Mouse (Mus musculus): ENCODE measurements around the gene Slc26a10. TPM values are rescaled to one million over a fixed set of nuclear protein-coding genes. Genes with fewer than 3 reads are reported as not detected.

Gene Slc26a10
- polyA plus RNA-seq, 1 experiment, result 1.1 TPM

DNA sequence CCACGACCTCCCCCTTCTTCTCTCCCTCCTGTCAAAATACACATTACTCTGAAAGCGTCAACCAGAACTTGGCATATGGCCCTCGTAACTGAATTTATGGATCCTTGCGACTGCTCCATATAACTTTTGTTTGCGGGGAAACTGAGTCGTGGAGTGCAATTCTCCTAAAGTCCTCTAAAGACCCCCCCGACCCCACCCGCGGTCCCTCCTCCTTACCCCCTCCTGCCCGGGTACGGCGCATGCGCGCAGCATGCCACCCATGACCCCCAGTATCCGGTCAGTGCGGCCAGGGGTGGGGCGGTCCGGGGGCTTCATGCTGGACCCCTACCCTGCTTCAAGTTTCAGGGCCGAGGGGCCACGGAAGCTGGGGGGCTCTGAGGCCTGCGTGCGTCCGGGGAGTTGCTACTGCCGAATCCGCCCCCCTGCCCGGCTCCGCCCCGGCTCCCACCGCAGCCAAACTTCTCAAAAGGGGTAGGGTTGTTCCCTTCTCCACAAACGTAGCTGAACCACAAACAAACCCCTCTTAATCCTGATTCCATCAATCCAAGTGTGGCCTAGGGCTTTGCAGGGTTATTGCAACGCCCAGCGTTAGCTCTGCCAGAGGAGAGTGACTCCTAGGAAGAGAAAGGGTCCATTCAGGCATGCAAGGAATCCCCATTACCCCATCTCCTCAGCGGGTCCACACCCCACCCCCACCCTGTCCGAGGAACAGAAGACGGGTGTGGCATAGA is 9.4 kb upstream of the Slc26a10 start, which contains the start of gene Arhgef25:
Gene Arhgef25 (minus strand): TSS at position 433 of the 731 bp plus-strand sequence.
- TF ChIP-seq POLR2A (IDR thresholded peaks at IDR 0.05; ENCODE audit: borderline replicate concordance, extremely low read depth, insufficient read depth, insufficient read length, poor library complexity, severe bottlenecking), result no peak
- TF ChIP-seq CTCF (IDR thresholded peaks at IDR 0.05; ENCODE audit: borderline replicate concordance, extremely low read depth, insufficient read depth, insufficient read length), result no peak
- peak; percentile 57 for DNase-seq (ENCODE audit: low read depth)

- no peak for TF ChIP-seq CTCF (IDR thresholded peaks at IDR 0.05; ENCODE audit: borderline replicate concordance, extremely low read depth, insufficient read depth, insufficient read length)
- TF ChIP-seq POLR2A (IDR thresholded peaks at IDR 0.05; ENCODE audit: borderline replicate concordance, extremely low read depth, insufficient read depth, insufficient read length, poor library complexity, severe bottlenecking), result no peak
- DNase-seq (ENCODE audit: low read depth), result peak; percentile 62
Measured at GRCm38 (mm10) chr10:127189116-127189650, 8.7 kb upstream of the Slc26a10 start.

DNA sequence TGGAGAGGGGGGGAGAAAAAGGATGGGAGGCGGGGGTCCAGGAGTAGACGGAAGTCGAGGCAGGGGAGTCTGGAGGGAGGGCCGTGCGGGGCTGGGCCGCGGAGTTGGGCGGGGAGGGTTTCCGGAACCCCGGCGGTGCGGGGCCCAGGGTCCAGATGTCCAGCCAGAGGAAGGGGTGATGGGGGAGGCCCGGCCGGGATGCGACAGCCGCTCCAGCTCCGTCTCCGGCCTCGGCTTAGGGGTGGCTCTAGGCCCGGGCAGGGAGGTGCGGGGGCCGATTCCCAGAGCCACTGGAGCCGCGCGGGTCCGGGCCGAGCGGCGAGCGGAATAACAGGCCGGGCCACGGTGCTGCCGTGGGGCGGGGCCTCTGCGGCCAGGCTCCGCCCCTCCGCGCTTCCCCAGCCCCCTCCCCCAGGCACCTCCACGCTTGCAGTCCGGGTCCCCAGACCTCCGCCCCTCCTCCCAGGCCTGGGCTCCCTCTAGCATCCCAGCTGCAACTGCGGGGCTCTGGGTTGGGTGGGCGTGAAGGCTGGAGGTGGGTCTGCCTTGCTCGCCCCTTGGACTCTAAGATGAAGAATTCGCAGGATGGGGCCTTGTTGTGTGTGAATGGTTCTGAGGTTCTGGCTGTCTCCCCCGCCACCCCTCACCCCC is 8.1 kb upstream of the Slc26a10 start:
- TF ChIP-seq CTCF (IDR thresholded peaks at IDR 0.05; ENCODE audit: borderline replicate concordance, extremely low read depth, insufficient read depth, insufficient read length) (no peak), POLR2A (IDR thresholded peaks at IDR 0.05; ENCODE audit: borderline replicate concordance, extremely low read depth, insufficient read depth, insufficient read length, poor library complexity, severe bottlenecking) (peak; percentile 79)
- DNase-seq (ENCODE audit: low read depth), result peak; percentile 92

DNA sequence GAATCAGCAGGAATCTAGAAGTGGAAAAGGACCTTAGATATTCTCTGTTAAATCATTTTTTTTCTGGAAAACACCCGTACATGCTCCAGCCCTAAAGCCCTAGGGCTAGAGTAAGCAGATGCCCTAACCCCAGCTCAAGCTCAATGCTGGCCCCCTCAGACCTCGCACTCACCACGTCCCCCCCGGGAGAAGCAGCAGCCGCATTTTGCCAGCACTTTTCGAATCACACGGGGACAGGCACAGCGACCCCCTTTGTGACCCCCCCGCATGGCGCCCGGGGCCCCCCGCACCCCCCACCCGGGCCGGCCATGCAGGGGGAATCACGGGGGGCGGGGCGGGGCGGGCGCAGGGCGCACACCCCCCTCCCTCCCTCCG is 7.6 kb upstream of the Slc26a10 start:
- no peak for DNase-seq (ENCODE audit: low read depth)
- TF ChIP-seq CTCF (IDR thresholded peaks at IDR 0.05; ENCODE audit: borderline replicate concordance, extremely low read depth, insufficient read depth, insufficient read length), result no peak
- no peak for TF ChIP-seq POLR2A (IDR thresholded peaks at IDR 0.05; ENCODE audit: borderline replicate concordance, extremely low read depth, insufficient read depth, insufficient read length, poor library complexity, severe bottlenecking)

GRCm38 (mm10) chr10:127187371-127188078 is 7.1 kb upstream of the Slc26a10 start:
- no peak for TF ChIP-seq CTCF (IDR thresholded peaks at IDR 0.05; ENCODE audit: borderline replicate concordance, extremely low read depth, insufficient read depth, insufficient read length)
- TF ChIP-seq POLR2A (IDR thresholded peaks at IDR 0.05; ENCODE audit: borderline replicate concordance, extremely low read depth, insufficient read depth, insufficient read length, poor library complexity, severe bottlenecking), result no peak
- DNase-seq (ENCODE audit: low read depth), result peak; percentile 86

- no peak for TF ChIP-seq POLR2A (IDR thresholded peaks at IDR 0.05; ENCODE audit: borderline replicate concordance, extremely low read depth, insufficient read depth, insufficient read length, poor library complexity, severe bottlenecking)
- no peak for DNase-seq (ENCODE audit: low read depth)
Measured at GRCm38 (mm10) chr10:127186451-127186850, 6.0 kb upstream of the Slc26a10 start.

DNA sequence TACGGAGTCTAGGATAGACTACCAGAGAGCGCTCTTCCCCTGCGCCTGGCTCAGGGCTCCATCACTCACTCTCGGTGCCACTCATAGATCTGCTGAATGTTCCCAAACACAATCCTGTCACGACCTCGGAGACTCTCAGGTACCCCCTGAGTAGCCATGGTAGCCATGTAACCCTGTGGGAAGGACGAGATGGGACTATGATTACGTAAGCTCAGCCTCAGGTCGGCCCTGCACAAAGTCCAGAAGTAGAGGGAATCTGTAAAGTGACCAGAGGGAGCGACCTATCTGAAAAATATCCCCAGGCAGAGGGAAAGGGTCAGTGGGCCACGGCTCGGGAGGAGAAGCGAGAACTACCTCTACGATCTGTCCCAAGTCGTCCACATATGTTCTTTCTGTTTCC is 5.1 kb upstream of the Slc26a10 start:
- no peak for DNase-seq (ENCODE audit: low read depth)
- TF ChIP-seq POLR2A (IDR thresholded peaks at IDR 0.05; ENCODE audit: borderline replicate concordance, extremely low read depth, insufficient read depth, insufficient read length, poor library complexity, severe bottlenecking) (no peak), CTCF (IDR thresholded peaks at IDR 0.05; ENCODE audit: borderline replicate concordance, extremely low read depth, insufficient read depth, insufficient read length) (no peak)

GRCm38 (mm10) chr10:127185101-127185500 is 4.7 kb upstream of the Slc26a10 start:
- DNase-seq (ENCODE audit: low read depth), result peak; percentile 75

DNA sequence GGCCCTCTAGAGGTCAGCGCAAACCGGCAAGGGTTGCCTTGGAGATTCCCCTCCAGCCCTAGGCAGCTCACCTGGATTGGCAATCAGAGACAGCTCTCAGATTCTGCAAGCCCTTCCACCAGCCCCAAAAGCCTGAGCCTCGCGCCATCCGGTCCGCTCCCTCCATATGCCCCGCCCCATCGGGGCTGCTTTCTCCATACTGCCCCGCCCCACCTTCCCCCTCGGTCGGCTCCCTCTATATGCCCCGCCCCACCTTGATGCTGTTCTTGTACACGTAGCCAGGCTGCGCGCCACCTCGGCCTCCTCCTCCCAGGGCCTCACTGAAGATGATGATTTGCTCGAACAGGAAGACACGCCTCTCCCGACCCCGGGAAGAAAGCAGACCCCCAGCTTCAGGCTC is 3.3 kb upstream of the Slc26a10 start:
- TF ChIP-seq CTCF (IDR thresholded peaks at IDR 0.05; ENCODE audit: borderline replicate concordance, extremely low read depth, insufficient read depth, insufficient read length), result 0 out of 2 replicates have a peak, but pooled peaks have one; percentile 0
- TF ChIP-seq POLR2A (IDR thresholded peaks at IDR 0.05; ENCODE audit: borderline replicate concordance, extremely low read depth, insufficient read depth, insufficient read length, poor library complexity, severe bottlenecking), result no peak
- peak; percentile 30 for DNase-seq (ENCODE audit: low read depth)

More at GRCm38 (mm10) chr10:127185101-127185500, 4.7 kb upstream of the Slc26a10 start:
- TF ChIP-seq CTCF (IDR thresholded peaks at IDR 0.05; ENCODE audit: borderline replicate concordance, extremely low read depth, insufficient read depth, insufficient read length), result no peak
- no peak for TF ChIP-seq POLR2A (IDR thresholded peaks at IDR 0.05; ENCODE audit: borderline replicate concordance, extremely low read depth, insufficient read depth, insufficient read length, poor library complexity, severe bottlenecking)

DNA sequence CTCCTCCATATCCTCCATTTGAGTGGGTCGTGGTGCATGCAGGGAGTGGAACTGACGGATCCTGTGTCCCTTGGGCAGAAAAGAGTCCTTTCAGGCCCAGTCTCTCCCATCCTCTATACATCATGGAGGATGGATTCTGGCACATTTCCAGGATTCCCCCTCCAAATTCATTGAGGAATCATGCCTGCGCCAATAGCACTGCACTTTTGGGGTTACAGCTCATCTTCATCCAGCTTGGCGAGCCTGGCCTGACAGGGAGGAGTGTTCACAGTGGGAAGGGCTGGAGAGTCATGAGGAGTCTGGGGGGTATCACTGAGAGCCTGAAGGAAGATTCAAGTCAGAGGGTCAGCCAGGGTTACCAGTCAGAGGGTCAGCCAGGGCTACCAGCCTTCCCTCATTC is 2.2 kb upstream of the Slc26a10 start:
- no peak for DNase-seq (ENCODE audit: low read depth)
- TF ChIP-seq POLR2A (IDR thresholded peaks at IDR 0.05; ENCODE audit: borderline replicate concordance, extremely low read depth, insufficient read depth, insufficient read length, poor library complexity, severe bottlenecking) (no peak), CTCF (IDR thresholded peaks at IDR 0.05; ENCODE audit: borderline replicate concordance, extremely low read depth, insufficient read depth, insufficient read length) (no peak)

DNA sequence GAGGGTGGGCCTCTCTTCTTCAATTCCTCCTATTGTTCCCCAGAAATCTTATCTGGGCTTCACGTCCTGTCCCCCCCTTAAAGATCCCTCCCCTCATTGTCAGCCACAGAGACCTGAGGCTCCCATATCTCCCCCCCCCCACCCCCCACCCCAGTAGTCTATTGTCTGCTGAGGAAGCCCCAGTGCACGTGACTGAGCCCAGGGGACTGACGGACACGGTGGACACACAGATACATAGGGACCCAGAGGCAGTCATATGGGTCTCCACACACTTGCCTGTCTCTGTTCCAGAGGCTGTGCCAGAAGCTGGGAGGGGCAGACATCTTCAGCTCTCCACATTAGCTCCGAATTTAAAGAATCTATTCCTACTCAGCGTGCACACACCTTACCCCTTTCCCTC is 1.1 kb upstream of the Slc26a10 start:
- no peak for TF ChIP-seq CTCF (IDR thresholded peaks at IDR 0.05; ENCODE audit: borderline replicate concordance, extremely low read depth, insufficient read depth, insufficient read length)
- no peak for TF ChIP-seq POLR2A (IDR thresholded peaks at IDR 0.05; ENCODE audit: borderline replicate concordance, extremely low read depth, insufficient read depth, insufficient read length, poor library complexity, severe bottlenecking)
- DNase-seq (ENCODE audit: low read depth), result no peak
